Mouse (Mus musculus) E14TG2a.4 (cell line): ENCODE measurements at regions not wholly inside any gene's neighbourhood (a gene's known extent, or its start where the extent isn't known, plus 50 kb on each side); places are given as distances from the start of the nearest gene placed in this dataset.

Experiments used
- CTCF ChIP-seq: conservative IDR thresholded peaks from 2 replicates; pipeline ENCODE4 v1.5.1; 2014; ENCODE audit warnings: low read length
- NANOG ChIP-seq: IDR thresholded peaks from 2 replicates; pipeline ENCODE4 v1.6.1; 2014; ENCODE audit warnings: borderline replicate concordance, low read length, mixed read lengths

- TF ChIP-seq CTCF (no peak), NANOG (no peak)
Observed at GRCm38 (mm10) chr15:33890606-33891005, 467.1 kb downstream of the 9430069I07Rik start.
